Mouse (Mus musculus): ENCODE results near the gene Gm5751. TPM values are rescaled to one million over a fixed set of nuclear protein-coding genes. Genes with fewer than 3 reads are reported as not detected.

Gene Gm5751
- not detected for polyA plus RNA-seq (2014; fragmentation: Illumina TruSeq; extraction: RNeasy Lipid Tissue Mini Kit (QIAGEN cat#74804); ENCODE audit: low read depth, low replicate concordance)

DNA sequence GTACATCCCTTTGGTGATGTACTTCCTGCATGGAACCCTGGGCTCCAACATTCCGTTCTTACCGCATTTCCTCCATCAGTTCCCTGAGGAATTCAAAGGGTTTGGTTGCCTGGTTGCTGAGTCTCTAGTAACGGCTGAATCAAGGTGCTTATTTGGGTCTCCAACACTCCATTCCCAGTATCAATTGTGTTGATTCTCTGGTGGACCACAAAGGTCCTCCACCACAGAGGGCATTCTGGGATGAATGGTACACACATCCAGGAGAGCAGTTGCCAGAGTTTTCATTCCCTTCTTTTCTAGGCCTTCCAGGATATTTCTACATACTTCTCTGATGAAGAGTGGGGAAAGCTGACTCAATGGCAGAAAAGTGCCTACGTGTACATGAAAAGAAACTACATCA is at the start of gene Gm5751:
Gene Gm5751 (plus strand): TSS at position 301 of the 400 bp plus-strand sequence.

DNA sequence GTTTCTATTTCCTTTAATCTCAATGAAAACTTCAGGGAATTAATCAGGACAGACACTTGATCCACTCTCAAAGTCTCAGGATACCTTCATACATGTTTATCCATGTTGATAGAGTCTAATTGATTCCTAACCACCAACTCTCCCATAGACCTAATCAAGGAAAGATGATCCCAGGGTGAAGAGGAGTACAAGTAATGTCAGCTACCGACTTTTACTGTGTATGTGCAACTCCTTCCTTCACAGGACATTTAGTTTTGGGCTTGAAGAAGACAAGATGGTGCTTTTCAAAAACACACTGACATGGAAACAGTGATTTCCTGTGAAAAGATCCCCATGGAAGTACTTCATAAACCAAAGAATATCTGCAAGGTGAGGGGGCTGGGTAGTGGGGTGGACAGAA is 30.4 kb upstream of the Gm5751 start, which contains the start of gene Gm6592:
Gene Gm6592 (plus strand): TSS at position 301 of the 400 bp plus-strand sequence.

DNA sequence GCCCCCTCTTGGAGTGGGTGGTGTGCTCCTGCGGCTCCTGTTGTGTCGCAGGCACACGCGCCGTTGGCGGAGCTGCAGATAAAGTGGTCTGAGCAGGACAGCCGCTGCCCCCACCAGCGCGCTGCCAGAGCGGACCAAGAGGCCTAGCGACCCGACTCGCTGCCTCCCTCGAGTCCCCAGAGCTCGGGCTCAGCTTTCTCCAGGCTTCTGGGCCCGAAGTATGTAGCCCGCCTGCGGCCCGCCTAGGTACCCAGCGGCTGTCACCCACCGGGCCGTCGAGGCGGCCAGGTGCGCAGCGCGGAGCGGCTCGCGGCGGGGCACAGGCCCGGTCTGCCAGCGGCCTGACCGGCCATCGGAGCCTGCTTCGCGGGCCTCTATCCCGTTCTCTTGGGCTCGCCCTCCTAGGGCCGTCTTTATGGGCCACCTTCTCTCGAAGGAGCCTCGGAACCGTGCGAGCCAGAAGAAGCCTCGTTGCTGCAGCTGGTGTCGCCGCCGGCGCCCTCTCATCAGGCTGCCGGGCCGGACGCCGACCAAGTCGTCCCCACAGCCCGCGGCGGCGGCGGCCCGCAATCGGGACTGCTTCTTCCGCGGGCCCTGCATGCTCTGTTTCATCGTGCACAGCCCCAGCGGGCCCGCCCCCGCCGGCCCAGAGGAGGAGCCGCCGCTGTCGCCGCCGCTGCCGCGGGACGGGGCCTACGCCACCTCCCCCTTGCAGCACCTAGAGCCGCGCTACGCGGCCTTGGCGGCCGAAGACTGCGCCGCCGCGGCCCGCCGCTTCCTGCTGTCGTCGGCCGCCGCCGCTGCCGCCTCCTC is 18.5 kb downstream of the Gm5751 start, which contains the start of gene B630019K06Rik:
Gene B630019K06Rik (plus strand): TSS at position 40 of the 813 bp plus-strand sequence.

Other genes starting within 250 kb of the Gm5751 start
- not detected for gene Ssxb8, start 183.4 kb upstream of the Gm5751 start, polyA plus RNA-seq (2014; fragmentation: Illumina TruSeq; extraction: RNeasy Lipid Tissue Mini Kit (QIAGEN cat#74804); ENCODE audit: low read depth, low replicate concordance)
- gene Ssx9, start 125.8 kb upstream of the Gm5751 start, polyA plus RNA-seq (2014; fragmentation: Illumina TruSeq; extraction: RNeasy Lipid Tissue Mini Kit (QIAGEN cat#74804); ENCODE audit: low read depth, low replicate concordance): not detected
- gene Ssxb5, start 70.6 kb upstream of the Gm5751 start, polyA plus RNA-seq (2014; fragmentation: Illumina TruSeq; extraction: RNeasy Lipid Tissue Mini Kit (QIAGEN cat#74804); ENCODE audit: low read depth, low replicate concordance): not detected
- not detected for gene Gm6592, start 30.3 kb upstream of the Gm5751 start, polyA plus RNA-seq (2014; fragmentation: Illumina TruSeq; extraction: RNeasy Lipid Tissue Mini Kit (QIAGEN cat#74804); ENCODE audit: low read depth, low replicate concordance)
- gene B630019K06Rik, start 18.1 kb downstream of the Gm5751 start, polyA plus RNA-seq (2014; fragmentation: Illumina TruSeq; extraction: RNeasy Lipid Tissue Mini Kit (QIAGEN cat#74804); ENCODE audit: low read depth, low replicate concordance): 0.82 TPM
- not detected for gene Fthl17b, start 88.7 kb downstream of the Gm5751 start, polyA plus RNA-seq (2014; fragmentation: Illumina TruSeq; extraction: RNeasy Lipid Tissue Mini Kit (QIAGEN cat#74804); ENCODE audit: low read depth, low replicate concordance)
- not detected for gene Fthl17c, start 102.3 kb downstream of the Gm5751 start, polyA plus RNA-seq (2014; fragmentation: Illumina TruSeq; extraction: RNeasy Lipid Tissue Mini Kit (QIAGEN cat#74804); ENCODE audit: low read depth, low replicate concordance)
- gene Fthl17d, start 112.5 kb downstream of the Gm5751 start, polyA plus RNA-seq (2014; fragmentation: Illumina TruSeq; extraction: RNeasy Lipid Tissue Mini Kit (QIAGEN cat#74804); ENCODE audit: low read depth, low replicate concordance): not detected
- not detected for gene Fthl17e, start 159.2 kb downstream of the Gm5751 start, polyA plus RNA-seq (2014; fragmentation: Illumina TruSeq; extraction: RNeasy Lipid Tissue Mini Kit (QIAGEN cat#74804); ENCODE audit: low read depth, low replicate concordance)
- gene Fthl17f, start 188.8 kb downstream of the Gm5751 start, polyA plus RNA-seq (2014; fragmentation: Illumina TruSeq; extraction: RNeasy Lipid Tissue Mini Kit (QIAGEN cat#74804); ENCODE audit: low read depth, low replicate concordance): not detected
- not detected for gene 4930402K13Rik, start 230.3 kb downstream of the Gm5751 start, polyA plus RNA-seq (2014; fragmentation: Illumina TruSeq; extraction: RNeasy Lipid Tissue Mini Kit (QIAGEN cat#74804); ENCODE audit: low read depth, low replicate concordance)